Mouse (Mus musculus) limb, embryonic 15.5 days (tissue): ENCODE results near the gene Dpm1. TPM values are rescaled to one million over a fixed set of nuclear protein-coding genes. Genes with fewer than 3 reads are reported as not detected.

ENCODE experiments used
- ATAC-seq: fragments of 200-750 bp; cut with Nextera tagmentation; 2 replicates; pipeline ENCODE4 v1.8.0; 2017; ENCODE audit warnings: low read depth, moderate TSS enrichment; ENCODE audit not compliant: insufficient number of reproducible peaks, low FRiP score, low TSS enrichment
- H3K27ac ChIP-seq: fragments of 300-500 bp; sonication (generic); 2 replicates; pipeline ENCODE4 v1.5.1; 2015; ENCODE audit warnings: moderate library complexity, mild to moderate bottlenecking, inconsistent platforms
- H3K27me3 ChIP-seq: fragments of 300-500 bp; sonication (generic); 2 replicates; pipeline ENCODE4 v1.6.1; 2015; ENCODE audit warnings: inconsistent platforms
- H3K36me3 ChIP-seq: fragments of 300-500 bp; sonication (generic); 2 replicates; pipeline ENCODE4 v1.6.1; 2015; ENCODE audit warnings: inconsistent platforms
- H3K4me1 ChIP-seq: fragments of 300-500 bp; sonication (generic); 2 replicates; pipeline ENCODE4 v1.6.1; 2015; ENCODE audit warnings: inconsistent platforms
- H3K4me2 ChIP-seq: fragments of 300-500 bp; sonication (generic); 2 replicates; pipeline ENCODE4 v1.6.1; 2015; ENCODE audit warnings: mild to moderate bottlenecking, inconsistent platforms
- H3K4me3 ChIP-seq: fragments of 300-500 bp; sonication (generic); 2 replicates; pipeline ENCODE4 v1.5.1; 2015; ENCODE audit warnings: mild to moderate bottlenecking, inconsistent platforms
- H3K9ac ChIP-seq: fragments of 300-500 bp; sonication (generic); 2 replicates; pipeline ENCODE4 v1.6.1; 2015; ENCODE audit warnings: inconsistent platforms
- H3K9me3 ChIP-seq: fragments of 300-500 bp; sonication (generic); 2 replicates; pipeline ENCODE4 v1.6.1; 2016; ENCODE audit warnings: inconsistent platforms
- WGBS: fragments of 180-500 bp; shearing (Covaris S2); methylation state at CpG from one replicate; pipeline ENCODE4 v1.1.7; 2015; 5-methylcytosine and 5-hydroxymethylcytosine counted together
- polyA plus RNA-seq: library from polyadenylated mRNA; unstranded; fragments of >200 nt; fragmentation: Nextera tagmentation; extraction: Ambion mirVana; gene quantifications from 2 replicates; pipeline ENCODE4 v1.2.1, GENCODE M21; 2015

Gene Dpm1
- polyA plus RNA-seq, 1 experiment from 2014 or later: 90.4 TPM

DNA sequence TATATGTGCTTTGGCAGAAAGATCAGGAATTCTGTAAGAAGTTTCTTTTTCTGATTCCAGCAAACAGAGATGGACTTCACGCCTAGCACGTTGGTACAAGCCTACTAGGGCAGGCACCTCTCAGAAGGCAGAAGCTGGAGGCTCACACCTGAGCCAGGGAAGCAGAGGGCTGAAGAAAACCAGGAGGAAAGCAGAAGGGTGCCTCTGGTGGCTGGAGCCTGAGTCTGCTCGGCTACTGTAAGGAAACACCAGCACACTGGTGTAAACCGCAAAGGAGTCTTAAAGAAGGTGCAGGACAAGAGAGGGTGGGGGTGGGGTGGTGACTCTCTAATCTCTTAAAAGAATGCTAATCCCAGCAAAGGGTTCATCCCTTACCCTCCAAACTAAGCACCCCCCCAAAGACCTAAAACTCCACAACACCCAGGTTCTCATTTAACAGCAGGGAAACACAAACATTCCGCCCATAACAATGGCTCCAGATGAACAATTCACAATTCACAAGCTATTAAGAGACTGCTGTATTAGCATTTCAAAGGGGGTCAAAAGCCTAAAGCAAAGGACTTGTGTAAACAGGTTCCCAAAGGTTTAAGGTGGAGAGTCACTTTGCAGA lies 16.5 kb downstream of the Dpm1 start:
- Histone ChIP-seq H3K9me3 (no peaks in the 10 kb centered on the region), H3K4me3 (no peak overlapping the region), H3K36me3 (peaks cover 90% of the 10 kb centered on the region), H3K9ac (no peak overlapping the region), H3K4me1 (no peaks in the 10 kb centered on the region), H3K4me2 (no peak overlapping the region), H3K27ac (no peak overlapping the region), H3K27me3 (no peaks in the 10 kb centered on the region)
- WGBS: 44% methylated on average over 5 of the region's 5 CpGs
- ATAC-seq: no peak

DNA sequence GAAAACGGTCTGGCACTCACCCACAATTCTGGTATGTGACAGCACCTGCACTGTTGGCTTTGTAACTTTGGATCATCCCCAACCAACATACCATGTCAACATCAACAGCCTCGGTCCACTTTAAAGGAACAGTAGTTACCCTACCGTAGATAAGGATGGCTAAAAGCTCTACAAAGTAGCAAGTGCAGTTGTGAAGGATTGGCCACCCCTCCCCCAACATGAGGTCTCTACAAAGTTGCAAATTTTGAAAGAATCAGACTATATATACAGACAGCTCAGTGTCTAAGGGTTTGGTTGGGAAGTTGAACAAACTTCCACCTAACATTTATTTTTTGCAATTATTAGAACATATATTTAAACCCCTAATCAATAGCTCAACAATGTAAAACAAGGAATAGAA lies 22.5 kb downstream of the Dpm1 start:
- no peaks in the 10 kb centered on the region for H3K9me3 ChIP-seq
- H3K4me1 ChIP-seq: peaks cover 15% of the 10 kb centered on the region
- 92% methylated on average over 3 of the region's 3 CpGs for WGBS
- H3K27ac ChIP-seq: peak overlapping the region; percentile 99
- no peak overlapping the region for H3K9ac ChIP-seq
- no peak for ATAC-seq
- H3K27me3 ChIP-seq: no peaks in the 10 kb centered on the region
- no peak overlapping the region for H3K4me3 ChIP-seq
- H3K4me2 ChIP-seq: no peak overlapping the region
- H3K36me3 ChIP-seq: peaks cover 47% of the 10 kb centered on the region

DNA sequence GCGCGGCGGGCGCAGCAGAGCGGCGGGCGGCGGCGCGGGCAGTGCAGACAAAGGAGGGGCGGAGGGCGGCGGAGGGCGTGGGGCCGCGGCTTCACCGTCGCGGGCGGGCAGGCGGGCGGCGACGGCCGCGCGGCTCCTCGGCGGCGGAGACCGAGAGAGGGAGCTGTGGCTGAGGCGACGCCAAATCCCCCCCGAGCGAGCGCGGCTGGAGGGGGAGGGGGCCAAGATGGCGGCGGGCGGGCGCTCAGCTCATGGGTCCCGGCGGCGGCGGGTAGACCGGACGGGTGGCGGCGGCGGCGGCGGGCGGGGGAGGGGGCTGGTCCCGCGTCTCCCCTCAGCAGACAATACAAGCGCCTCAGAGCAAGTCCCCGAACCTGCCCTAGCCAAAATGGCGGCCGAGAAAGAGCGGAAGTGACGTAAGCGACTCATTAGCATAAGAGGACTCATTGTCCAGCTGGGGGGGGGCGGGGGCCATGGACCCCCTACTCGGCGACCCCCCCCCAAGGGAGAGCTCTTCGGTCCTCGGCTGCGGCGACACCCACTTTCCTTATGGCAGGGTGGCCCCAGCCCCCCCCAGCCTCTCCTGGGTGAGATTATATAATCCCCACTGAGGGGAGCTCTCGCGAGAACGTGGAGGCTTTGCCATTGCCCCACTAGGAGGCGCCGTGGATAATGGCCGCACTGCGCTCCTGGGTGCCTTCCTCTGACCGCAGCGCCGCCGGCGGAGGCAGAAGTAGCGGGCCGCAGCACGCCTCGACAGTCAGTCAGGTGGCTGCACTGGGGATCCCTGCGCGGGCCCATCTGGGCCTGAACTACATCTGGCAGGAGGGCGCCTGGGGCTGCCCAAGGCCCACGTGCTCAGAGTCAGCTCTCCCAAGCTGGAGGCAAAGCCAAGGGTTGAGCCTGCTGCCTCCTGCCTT lies 23.4 kb downstream of the Dpm1 start, which contains the start of gene Adnp:
Adnp (minus strand) TSS at position 388 of the 920 bp plus-strand sequence.
- peaks cover 15% of the 10 kb centered on the region for H3K4me1 ChIP-seq
- H3K9ac ChIP-seq: peak within 1 kb of the TSS; percentile 100
- peak; percentile 87 for ATAC-seq
- peak within 1 kb of the TSS; percentile 99 for H3K27ac ChIP-seq
- peaks cover 38% of the 10 kb centered on the region for H3K36me3 ChIP-seq
- H3K4me3 ChIP-seq: peak within 1 kb of the TSS; percentile 98
- no peaks in the 10 kb centered on the region for H3K9me3 ChIP-seq
- 0% methylated on average over 49 of the region's 89 CpGs for WGBS
- H3K27me3 ChIP-seq: no peaks in the 10 kb centered on the region
- peak within 1 kb of the TSS; percentile 62 for H3K4me2 ChIP-seq

DNA sequence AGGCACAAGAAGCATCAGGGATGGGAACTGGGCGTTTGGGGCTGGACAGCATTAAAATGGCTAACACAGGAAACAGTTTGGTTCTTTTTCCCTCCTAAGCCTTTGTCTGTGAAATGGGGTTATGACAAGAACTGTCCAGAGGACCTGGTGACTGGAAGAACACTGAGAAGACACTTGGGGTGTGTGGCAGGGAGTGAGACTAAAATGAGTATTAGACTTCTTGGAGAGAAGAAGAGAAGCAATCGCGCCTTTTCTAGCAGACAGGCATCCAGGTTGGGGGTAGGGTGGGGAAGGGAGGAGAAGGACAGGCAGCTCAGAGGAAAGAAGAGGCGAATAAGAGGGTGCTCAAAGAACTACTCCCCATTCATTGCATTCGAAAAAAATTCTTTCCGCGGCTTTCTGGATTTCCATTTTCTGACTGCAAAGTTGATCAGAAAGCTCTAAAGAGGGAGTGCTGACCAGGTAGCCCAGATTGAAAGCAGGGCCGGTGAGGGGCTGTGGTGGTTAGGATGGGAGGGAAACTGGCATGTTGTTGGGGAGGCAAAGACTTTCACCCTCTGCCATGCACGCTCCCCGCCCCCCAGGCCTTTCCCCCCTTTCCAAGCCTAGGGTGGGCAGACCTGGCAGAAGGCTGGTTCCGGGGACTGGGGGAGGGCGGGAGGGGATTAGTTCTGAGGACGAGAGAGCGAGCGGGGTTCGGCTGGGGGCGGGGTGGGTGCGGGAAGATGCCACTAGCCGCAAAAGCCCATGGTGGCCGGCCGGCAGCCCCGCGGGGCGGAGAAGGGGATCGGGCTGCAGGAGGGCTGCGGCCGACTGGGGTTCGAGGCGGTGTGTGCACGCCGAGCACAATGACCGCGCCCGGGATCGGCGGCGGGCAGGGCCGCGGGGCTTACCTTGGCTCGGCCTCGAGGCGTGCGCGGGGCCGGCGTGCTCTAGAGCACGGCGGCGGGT lies 24.4 kb downstream of the Dpm1 start:
- under 1% methylated on average over 42 of the region's 49 CpGs for WGBS
- peak overlapping the region; percentile 99 for H3K27ac ChIP-seq
- H3K4me2 ChIP-seq: peak overlapping the region; percentile 62
- peaks cover 15% of the 10 kb centered on the region for H3K4me1 ChIP-seq
- H3K4me3 ChIP-seq: peak overlapping the region; percentile 98
- H3K9me3 ChIP-seq: no peaks in the 10 kb centered on the region
- no peaks in the 10 kb centered on the region for H3K27me3 ChIP-seq
- peaks cover 30% of the 10 kb centered on the region for H3K36me3 ChIP-seq
- H3K9ac ChIP-seq: peak overlapping the region; percentile 100
- ATAC-seq: no peak

DNA sequence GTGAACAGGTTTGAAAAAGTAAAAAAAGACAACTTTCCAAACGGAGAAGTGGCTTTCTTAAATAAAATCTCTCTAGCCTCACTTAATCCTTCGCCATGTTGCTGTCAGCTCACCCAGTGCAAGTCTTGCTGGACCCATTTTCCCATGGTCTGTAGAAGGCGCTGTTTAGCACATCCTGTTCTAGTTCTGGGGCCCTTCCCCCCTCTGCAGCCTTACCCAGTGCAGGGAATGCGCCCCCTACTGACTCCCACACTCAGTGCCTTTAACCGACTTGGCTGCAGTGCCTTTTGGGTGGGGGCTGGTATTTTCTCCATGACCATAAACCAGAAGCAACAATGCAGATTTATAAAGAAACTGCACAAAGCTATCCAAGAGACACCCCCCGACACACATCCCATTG lies 25.1 kb downstream of the Dpm1 start:
- no peaks in the 10 kb centered on the region for H3K9me3 ChIP-seq
- no peaks in the 10 kb centered on the region for H3K27me3 ChIP-seq
- ATAC-seq: peak; percentile 60; the same call in 1 of the 2 replicates
- H3K4me2 ChIP-seq: peak overlapping the region; percentile 62
- peaks cover 23% of the 10 kb centered on the region for H3K36me3 ChIP-seq
- 3% methylated on average over 6 of the region's 6 CpGs for WGBS
- H3K4me1 ChIP-seq: peaks cover 19% of the 10 kb centered on the region
- peak overlapping the region; percentile 100 for H3K9ac ChIP-seq
- peak overlapping the region; percentile 99 for H3K27ac ChIP-seq
- H3K4me3 ChIP-seq: peak overlapping the region; percentile 98

DNA sequence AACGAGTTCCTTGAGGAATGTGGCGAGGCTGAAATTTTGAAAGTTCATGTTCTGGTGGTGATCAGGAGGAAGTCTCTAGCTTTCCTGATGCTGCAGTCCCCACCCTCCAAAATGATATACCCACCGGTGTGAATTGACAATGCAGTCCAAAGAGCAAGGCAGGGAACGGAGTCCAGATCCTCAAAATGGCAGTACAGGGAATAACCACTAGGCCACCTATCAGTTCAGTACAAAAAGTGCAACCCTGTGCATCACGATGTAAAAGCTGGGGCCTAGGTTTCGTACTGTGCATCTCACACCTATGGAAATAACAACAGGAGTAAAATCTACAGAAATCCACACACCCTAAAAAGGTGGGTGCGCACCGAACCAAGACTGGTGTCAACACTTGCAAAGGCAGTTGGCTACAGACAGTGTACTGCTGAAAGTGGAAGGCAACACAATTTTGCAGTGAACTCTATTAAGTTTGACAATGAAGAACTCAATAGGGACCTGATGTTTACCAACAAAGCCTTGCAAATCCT lies 25.9 kb downstream of the Dpm1 start:
- peaks cover 19% of the 10 kb centered on the region for H3K36me3 ChIP-seq

DNA sequence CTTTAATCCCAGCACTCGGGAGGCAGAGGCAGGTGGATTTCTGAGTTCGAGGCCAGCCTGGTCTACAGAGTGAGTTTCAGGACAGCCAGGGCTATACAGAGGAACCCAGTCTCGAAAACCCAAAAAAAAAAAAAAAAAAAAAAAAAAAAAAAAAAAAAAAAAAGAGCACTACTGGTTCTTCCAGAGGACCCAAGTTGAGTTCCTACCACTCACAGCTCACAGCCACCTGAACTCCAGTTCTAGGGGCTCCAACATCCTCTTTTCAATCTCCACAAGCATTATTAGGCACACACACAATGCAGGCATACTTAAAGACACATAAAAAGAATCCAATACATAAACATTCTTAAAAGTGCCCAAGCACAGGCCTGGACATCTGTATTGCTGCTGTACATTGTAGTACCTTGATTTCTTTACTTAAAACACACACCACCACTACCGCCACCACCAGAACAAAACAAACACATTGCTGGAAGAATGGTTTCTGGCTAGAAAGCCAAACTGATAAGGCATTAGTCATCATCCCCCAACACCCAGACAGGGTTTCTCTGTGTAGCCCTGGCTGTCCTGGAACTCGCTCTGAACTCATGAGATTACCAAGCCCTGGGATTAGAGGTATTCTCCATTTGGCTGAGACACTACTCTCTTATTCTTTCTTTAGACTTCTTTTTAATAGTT lies 30.2 kb downstream of the Dpm1 start:
- H3K4me1 ChIP-seq: peaks cover 30% of the 10 kb centered on the region
- H3K9ac ChIP-seq: no peak overlapping the region
- 78% methylated on average over 4 of the region's 5 CpGs for WGBS
- H3K9me3 ChIP-seq: no peaks in the 10 kb centered on the region
- H3K27me3 ChIP-seq: no peaks in the 10 kb centered on the region
- ATAC-seq: no peak
- H3K27ac ChIP-seq: no peak overlapping the region
- no peak overlapping the region for H3K4me3 ChIP-seq
- H3K4me2 ChIP-seq: no peak overlapping the region
- H3K36me3 ChIP-seq: peaks cover 16% of the 10 kb centered on the region

More for the DNA sequence above, 25.9 kb downstream of the Dpm1 start:
- peaks cover 25% of the 10 kb centered on the region for H3K4me1 ChIP-seq
- peak overlapping the region; percentile 98 for H3K4me3 ChIP-seq
- H3K9me3 ChIP-seq: no peaks in the 10 kb centered on the region
- 75% methylated on average over 8 of the region's 8 CpGs for WGBS
- H3K27ac ChIP-seq: no peak overlapping the region
- peak overlapping the region; percentile 62 for H3K4me2 ChIP-seq
- H3K9ac ChIP-seq: no peak overlapping the region
- no peak for ATAC-seq
- H3K27me3 ChIP-seq: no peaks in the 10 kb centered on the region

DNA sequence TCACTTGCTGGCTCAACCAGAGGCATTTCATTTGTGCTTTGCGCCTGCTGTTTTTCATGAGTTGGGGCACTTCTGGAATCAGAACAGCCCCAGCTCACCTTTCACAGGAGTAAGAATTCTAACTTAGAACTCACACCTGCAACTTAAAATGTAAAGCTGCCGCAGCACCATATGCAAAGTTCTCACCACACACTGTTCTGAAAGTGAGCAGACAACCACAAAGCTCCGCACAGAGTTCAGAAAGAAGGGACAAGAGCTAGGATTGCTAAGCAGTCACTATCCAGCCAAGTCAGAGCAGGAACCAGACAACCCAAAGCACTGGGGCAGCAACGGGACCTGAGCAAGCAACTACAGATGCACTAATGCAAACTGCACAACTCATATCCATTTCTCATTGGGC lies 30.9 kb downstream of the Dpm1 start:
- peak overlapping the region; percentile 22; the same call in 1 of the 2 replicates for H3K27ac ChIP-seq
- 64% methylated on average over 4 of the region's 4 CpGs for WGBS
- no peak overlapping the region for H3K9ac ChIP-seq
- peaks cover 16% of the 10 kb centered on the region for H3K36me3 ChIP-seq
- no peak overlapping the region for H3K4me2 ChIP-seq
- H3K4me3 ChIP-seq: no peak overlapping the region
- no peaks in the 10 kb centered on the region for H3K9me3 ChIP-seq
- no peak for ATAC-seq
- peaks cover 24% of the 10 kb centered on the region for H3K4me1 ChIP-seq
- H3K27me3 ChIP-seq: no peaks in the 10 kb centered on the region

DNA sequence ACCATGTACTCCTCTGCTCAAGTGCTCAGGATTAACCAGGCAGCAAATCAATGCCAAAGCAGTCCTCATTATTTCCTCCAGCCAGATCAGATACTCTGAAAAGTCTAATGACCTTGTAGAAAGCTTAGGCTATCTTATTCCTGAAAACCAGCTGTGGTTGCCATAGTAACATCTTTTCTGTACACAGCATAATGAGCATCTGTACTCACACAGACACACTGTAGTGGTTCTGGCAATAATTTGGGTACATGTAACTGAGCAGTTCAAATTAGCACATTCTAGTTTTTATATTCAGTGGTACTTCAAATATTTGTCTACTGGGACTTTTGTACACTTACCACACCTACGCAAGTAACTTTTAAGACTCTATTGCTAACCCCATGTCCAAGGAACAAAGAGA lies 32.0 kb downstream of the Dpm1 start:
- H3K9ac ChIP-seq: no peak overlapping the region
- no peak overlapping the region for H3K4me2 ChIP-seq
- 67% methylated on average over 1 of the region's 1 CpGs for WGBS
- ATAC-seq: no peak
- no peaks in the 10 kb centered on the region for H3K9me3 ChIP-seq
- H3K4me3 ChIP-seq: no peak overlapping the region
- no peaks in the 10 kb centered on the region for H3K27me3 ChIP-seq
- peaks cover 14% of the 10 kb centered on the region for H3K36me3 ChIP-seq
- H3K4me1 ChIP-seq: peaks cover 21% of the 10 kb centered on the region
- no peak overlapping the region for H3K27ac ChIP-seq

DNA sequence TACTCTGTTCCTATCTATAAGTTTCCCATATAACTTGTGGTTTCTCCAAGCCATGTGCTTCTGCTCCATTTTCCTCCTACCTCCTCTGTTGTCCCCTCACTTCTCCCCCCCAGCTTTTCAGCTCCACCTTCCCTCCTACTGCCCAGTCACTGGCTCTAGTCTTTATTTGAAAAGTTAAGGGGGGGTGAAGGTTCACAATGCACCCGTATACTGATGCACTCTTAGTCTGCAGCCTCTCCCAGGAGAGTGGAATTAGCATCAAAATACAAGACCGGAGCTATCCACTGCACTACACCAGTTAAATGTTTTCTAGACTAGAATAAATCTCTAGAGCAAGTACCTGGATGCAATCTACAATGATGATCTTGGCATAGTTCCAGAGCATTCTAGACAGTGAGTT lies 34.7 kb downstream of the Dpm1 start:
- WGBS: 53% methylated on average over 2 of the region's 2 CpGs
- Histone ChIP-seq H3K4me1 (peaks cover 33% of the 10 kb centered on the region), H3K4me3 (no peak overlapping the region), H3K36me3 (peaks cover 10% of the 10 kb centered on the region), H3K27me3 (no peaks in the 10 kb centered on the region), H3K9ac (no peak overlapping the region), H3K9me3 (no peaks in the 10 kb centered on the region), H3K27ac (no peak overlapping the region), H3K4me2 (no peak overlapping the region)
- no peak for ATAC-seq

DNA sequence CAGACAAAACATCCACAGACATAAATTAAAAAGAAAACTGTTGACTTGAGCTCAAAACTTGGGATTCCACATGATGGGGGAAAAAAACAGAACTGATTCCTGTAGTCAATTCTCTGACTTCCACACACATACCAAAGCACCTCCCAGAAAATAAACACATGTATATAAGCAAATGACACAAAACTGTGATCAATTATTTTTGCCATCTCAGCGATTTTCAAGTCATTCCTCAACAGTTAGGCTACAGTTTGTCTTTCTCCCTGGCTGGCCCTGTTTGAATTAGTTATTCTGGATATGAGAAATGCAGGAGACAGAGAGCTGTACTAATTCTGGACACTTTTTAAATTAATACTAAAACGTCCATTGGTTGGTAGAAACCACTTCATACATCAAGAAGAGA lies 36.7 kb downstream of the Dpm1 start:
- peaks cover 27% of the 10 kb centered on the region for H3K4me1 ChIP-seq
- no peak for ATAC-seq
- peaks cover 13% of the 10 kb centered on the region for H3K36me3 ChIP-seq

More for the DNA sequence above, 36.7 kb downstream of the Dpm1 start:
- 79% methylated on average over 2 of the region's 2 CpGs for WGBS
- Histone ChIP-seq H3K27ac (no peak overlapping the region), H3K27me3 (no peaks in the 10 kb centered on the region), H3K9ac (no peak overlapping the region), H3K4me3 (no peak overlapping the region), H3K9me3 (no peaks in the 10 kb centered on the region), H3K4me2 (no peak overlapping the region)
